Mouse (Mus musculus): ENCODE results near the gene Mphosph9. TPM values are rescaled to one million over a fixed set of nuclear protein-coding genes. Genes with fewer than 3 reads are reported as not detected.
"Not testable (repeated sequence)": the region's sequence is repeated elsewhere in the genome, so short reads cannot be mapped to it uniquely, and the experiment has no call there.

Mphosph9 gene
- polyA plus RNA-seq (2015; fragmentation: Nextera tagmentation; extraction: Ambion mirVana) = 4.9 and 5.0 TPM in 2 replicates

DNA sequence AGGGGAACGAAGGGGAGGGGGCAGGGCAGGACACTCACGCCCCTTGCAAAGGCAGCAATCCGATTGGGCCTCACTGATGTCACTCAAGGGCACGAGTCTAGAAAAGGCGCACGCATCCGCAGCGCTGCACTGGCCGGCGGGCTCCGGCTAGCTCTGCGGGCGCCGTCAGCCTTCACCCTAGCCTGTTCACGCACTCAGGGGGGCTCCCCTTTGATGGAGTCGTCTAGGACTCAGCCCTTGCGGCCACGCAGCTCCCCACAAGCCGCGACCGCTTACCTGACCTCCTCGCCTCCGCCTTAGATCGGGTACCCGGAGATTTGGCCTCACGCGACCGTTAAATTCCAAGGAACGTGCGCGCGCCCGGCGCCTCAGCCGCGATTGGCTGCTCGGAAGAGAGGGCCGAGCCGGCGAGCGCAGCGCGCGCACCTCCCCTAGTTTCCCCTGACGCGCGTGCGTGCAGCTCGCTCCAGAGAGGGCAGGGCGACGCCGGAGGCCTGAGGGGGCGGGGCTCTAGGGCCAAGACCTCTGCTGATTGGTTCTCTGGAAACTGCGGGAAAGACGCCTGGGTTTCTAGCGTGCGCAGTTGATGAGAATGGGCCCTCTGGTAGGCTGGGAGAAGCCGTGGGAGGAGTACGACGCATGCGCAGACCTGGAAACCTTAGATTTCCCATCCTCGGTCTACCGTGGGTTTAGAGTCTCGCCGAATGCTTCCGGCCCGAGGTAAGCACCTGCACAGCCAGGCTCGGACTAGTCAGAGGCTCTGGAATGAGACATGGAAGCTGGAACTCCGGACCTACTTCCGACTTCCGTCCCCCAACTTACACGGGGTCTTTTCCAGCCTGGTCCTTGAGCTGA lies at the start of gene Mphosph9, which contains the start of gene 2810006K23Rik:
TSS of gene Mphosph9 (minus strand) at position 463 of the 855 bp plus-strand sequence.
TSS of gene 2810006K23Rik (plus strand) at position 580 of the 855 bp plus-strand sequence.
- Histone ChIP-seq H3K27me3 (no peaks in the 10 kb centered on the region), H3K4me3 (replicated peaks) (peak within 1 kb of the TSS; percentile 80), H3K27ac (replicated peaks) (peak within 1 kb of the TSS; percentile 93), H3K9ac (peak within 1 kb of the TSS; percentile 73), H3K36me3 (replicated peaks) (peaks cover 19% of the 10 kb centered on the region), H3K4me1 (replicated peaks) (peaks cover 23% of the 10 kb centered on the region), H3K4me2 (peak within 1 kb of the TSS; percentile 89), H3K9me3 (replicated peaks) (no peaks in the 10 kb centered on the region)
- ATAC-seq (ENCODE audit: insufficient read depth) = peak; percentile 97
- under 1% methylated on average over 72 of the region's 72 CpGs for WGBS (ENCODE audit: insufficient replicate concordance)

DNA sequence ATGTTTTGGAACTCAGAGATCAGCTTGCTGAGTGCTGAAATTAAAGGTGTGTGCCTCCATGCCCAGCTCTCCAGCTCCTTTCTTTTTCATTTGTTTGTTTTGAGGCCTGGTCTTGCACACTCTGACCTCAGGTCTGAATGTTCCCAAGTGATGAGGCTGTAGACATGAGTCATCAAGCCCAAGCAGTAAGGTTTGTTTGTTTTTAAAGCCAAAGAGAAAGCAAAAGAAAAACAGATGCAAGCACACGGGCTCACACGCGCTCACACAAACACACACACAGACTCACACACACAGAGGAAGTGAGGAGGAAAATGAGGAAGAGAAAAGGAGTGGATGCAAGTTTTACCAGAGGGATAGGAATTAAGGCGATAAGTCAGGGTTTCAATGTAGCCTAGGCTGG lies 49.4 kb upstream of the Mphosph9 start:
- no peak overlapping the region for H3K4me2 ChIP-seq
- no peaks in the 10 kb centered on the region for H3K27me3 ChIP-seq
- H3K9me3 ChIP-seq (replicated peaks) = no peaks in the 10 kb centered on the region
- no peak overlapping the region for H3K9ac ChIP-seq
- H3K36me3 ChIP-seq (replicated peaks) = peaks cover 94% of the 10 kb centered on the region
- no peak for ATAC-seq (ENCODE audit: insufficient read depth)
- H3K4me1 ChIP-seq (replicated peaks) = no peaks in the 10 kb centered on the region
- no peak overlapping the region for H3K27ac ChIP-seq (replicated peaks)
- 76% methylated on average over 4 of the region's 4 CpGs for WGBS (ENCODE audit: insufficient replicate concordance)
- no peak overlapping the region for H3K4me3 ChIP-seq (replicated peaks)

DNA sequence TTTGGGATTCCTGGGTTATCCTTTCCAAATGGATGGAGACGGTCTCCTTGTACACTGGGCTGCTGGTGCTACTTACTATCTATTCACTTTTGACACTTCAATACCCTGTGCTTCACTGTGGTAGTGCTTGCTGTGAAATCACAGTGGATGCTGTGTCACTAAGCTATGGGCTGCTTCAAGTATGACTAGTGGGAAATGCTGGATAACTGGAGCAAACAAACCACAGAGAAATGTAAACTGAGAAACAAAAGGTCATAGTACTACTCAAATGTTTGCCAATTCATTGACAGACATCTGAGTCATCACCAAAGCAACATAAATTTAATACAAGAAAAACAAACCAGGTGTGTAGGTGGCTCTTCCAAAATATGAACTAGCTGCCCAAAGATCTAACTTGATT lies 48.6 kb upstream of the Mphosph9 start:
- Histone ChIP-seq H3K27me3 (no peaks in the 10 kb centered on the region), H3K4me2 (no peak overlapping the region), H3K4me1 (replicated peaks) (no peaks in the 10 kb centered on the region), H3K4me3 (replicated peaks) (no peak overlapping the region), H3K36me3 (replicated peaks) (peaks cover 94% of the 10 kb centered on the region), H3K27ac (replicated peaks) (no peak overlapping the region), H3K9me3 (replicated peaks) (no peaks in the 10 kb centered on the region), H3K9ac (no peak overlapping the region)
- ATAC-seq (ENCODE audit: insufficient read depth) = no peak
- 81% methylated on average over 1 of the region's 1 CpGs for WGBS (ENCODE audit: insufficient replicate concordance)

DNA sequence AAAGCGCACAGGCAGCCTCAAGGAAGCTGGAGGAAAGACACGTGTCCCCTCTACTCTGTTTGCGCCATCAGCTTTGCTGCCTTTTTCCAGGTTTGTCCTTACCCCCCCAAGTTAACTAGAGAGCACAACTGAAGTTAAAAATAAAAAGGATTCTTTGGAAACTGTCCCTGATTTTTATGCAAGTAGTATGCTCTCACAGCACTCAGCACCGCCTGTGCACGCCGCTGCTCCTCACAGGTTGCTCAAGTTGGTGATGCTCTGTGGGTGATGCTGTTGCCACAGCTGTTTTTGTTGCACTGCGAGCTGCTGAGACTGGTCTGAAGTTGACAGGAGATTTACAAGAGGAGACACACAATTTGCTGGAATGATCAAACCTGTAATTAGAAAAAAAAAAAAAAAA lies 46.5 kb upstream of the Mphosph9 start:
- WGBS (ENCODE audit: insufficient replicate concordance) = 86% methylated on average over 7 of the region's 7 CpGs
- H3K9me3 ChIP-seq (replicated peaks) = no peaks in the 10 kb centered on the region

DNA sequence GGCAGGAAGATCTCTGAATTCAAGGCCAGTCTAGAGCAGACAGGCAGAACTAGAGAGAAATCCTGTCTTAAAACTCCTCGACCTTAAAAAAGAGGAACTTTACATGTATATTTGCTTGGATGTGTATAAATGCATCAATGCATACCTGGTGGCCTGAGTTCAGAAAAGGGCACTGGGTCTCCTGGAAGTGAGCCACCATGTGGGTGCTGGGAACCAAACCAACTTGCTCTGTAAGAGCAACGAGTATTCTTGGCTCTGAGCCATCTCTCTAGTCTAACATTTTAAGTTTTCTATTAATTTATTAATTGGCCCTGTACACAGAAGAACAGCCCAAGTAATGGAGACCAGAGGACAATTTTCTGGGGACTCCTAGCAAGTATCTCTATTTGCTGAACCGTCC lies 38.9 kb upstream of the Mphosph9 start:
- no peak overlapping the region for H3K9ac ChIP-seq
- H3K36me3 ChIP-seq (replicated peaks) = peaks cover 37% of the 10 kb centered on the region
- WGBS (ENCODE audit: insufficient replicate concordance) = 49% methylated on average over 3 of the region's 3 CpGs
- no peak overlapping the region for H3K4me3 ChIP-seq (replicated peaks)
- no peak overlapping the region for H3K4me2 ChIP-seq
- H3K9me3 ChIP-seq (replicated peaks) = no peaks in the 10 kb centered on the region
- H3K27me3 ChIP-seq = no peaks in the 10 kb centered on the region
- H3K27ac ChIP-seq (replicated peaks) = no peak overlapping the region
- ATAC-seq (ENCODE audit: insufficient read depth) = no peak
- no peaks in the 10 kb centered on the region for H3K4me1 ChIP-seq (replicated peaks)

More for the DNA sequence above, 46.5 kb upstream of the Mphosph9 start:
- H3K36me3 ChIP-seq (replicated peaks) = peaks cover 94% of the 10 kb centered on the region
- ATAC-seq (ENCODE audit: insufficient read depth) = no peak
- no peak overlapping the region for H3K27ac ChIP-seq (replicated peaks)
- no peaks in the 10 kb centered on the region for H3K4me1 ChIP-seq (replicated peaks)
- no peak overlapping the region for H3K9ac ChIP-seq
- H3K4me2 ChIP-seq = no peak overlapping the region
- no peak overlapping the region for H3K4me3 ChIP-seq (replicated peaks)
- H3K27me3 ChIP-seq = no peaks in the 10 kb centered on the region

DNA sequence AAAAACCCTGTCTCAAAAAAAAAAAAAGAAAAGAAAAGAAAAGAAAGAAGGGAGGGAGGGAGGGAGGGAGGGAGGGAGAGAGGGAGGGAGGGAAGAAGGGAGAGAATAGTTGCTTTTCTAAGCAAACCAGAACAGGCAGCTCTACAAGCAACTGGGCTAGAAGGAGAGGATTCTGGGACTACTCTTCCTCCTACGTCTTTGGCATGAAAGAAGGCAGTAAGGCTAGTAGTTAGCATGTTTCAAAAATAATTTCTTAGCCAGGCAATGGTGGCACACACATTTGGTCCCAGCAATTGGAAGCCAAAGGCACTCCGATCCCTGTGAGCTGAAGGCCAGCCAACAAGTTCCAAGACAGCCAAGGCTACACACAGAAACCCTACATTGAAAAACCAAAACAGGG lies 38.0 kb upstream of the Mphosph9 start:
- WGBS (ENCODE audit: insufficient replicate concordance) = 81% methylated on average over 2 of the region's 2 CpGs
- no peaks in the 10 kb centered on the region for H3K4me1 ChIP-seq (replicated peaks)

DNA sequence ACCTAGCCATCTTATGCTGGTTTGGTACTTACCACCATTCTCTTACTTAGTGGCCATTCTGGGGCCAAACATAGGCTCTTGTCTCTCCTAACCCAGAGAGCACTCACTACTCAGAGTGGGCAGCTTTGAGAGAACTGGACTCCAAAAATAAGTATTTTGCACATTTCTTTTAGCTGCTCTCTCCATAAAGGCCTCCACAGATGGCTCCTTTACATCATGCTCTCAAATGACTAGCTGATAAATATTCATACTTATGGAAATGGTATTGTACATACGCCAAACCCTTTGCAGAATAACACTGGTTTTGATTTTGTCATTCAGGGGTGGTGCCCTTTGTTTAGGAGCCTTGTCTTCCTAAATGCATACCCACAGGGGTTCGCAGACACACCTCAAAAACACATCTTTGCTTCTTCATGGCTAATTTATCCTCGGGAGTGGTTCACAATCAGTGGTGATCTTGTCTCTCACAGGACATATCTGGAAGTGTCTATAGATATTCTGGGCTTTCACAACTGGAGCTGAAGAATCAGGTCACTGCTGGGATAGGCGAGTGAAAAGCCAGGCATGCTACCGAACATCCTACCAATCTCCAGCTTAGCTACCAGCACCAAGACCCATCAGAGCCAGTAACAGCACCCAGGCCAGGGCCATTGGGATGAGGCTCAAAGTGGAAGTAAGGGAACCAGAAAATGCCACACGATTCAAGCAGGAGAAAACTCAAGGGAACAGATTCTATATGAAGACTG lies 36.6 kb upstream of the Mphosph9 start:
- Histone ChIP-seq H3K36me3 (replicated peaks) (peaks cover 13% of the 10 kb centered on the region), H3K4me1 (replicated peaks) (no peaks in the 10 kb centered on the region), H3K4me2 (no peak overlapping the region), H3K27me3 (no peaks in the 10 kb centered on the region), H3K9ac (no peak overlapping the region), H3K27ac (replicated peaks) (no peak overlapping the region), H3K9me3 (replicated peaks) (no peaks in the 10 kb centered on the region), H3K4me3 (replicated peaks) (no peak overlapping the region)
- WGBS (ENCODE audit: insufficient replicate concordance) = 74% methylated on average over 6 of the region's 6 CpGs
- no peak for ATAC-seq (ENCODE audit: insufficient read depth)

More for the DNA sequence above, 38.0 kb upstream of the Mphosph9 start:
- Histone ChIP-seq H3K4me2 (no peak overlapping the region), H3K27me3 (no peaks in the 10 kb centered on the region), H3K27ac (replicated peaks) (no peak overlapping the region), H3K36me3 (replicated peaks) (peaks cover 27% of the 10 kb centered on the region), H3K9ac (no peak overlapping the region), H3K4me3 (replicated peaks) (no peak overlapping the region), H3K9me3 (replicated peaks) (no peaks in the 10 kb centered on the region)
- ATAC-seq (ENCODE audit: insufficient read depth) = no peak

DNA sequence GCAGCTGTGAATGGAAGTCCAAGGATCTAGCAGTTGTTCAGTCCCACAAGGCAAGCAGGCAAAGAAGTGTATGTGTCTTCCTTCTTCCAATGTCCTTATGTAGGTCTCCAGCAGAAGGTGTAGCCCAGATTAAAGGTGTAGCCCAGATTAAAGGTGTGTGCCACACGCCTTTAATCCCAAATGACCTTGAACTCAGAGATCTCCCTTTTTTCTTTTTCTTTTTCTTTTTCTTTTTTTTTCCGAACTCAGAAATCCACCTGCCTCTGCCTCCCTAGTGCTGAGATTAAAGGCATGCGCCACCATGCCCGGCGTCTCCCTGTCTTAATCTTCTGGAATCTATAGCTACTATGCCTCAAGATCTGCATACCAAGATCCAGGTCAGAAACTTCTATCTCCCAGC lies 35.2 kb upstream of the Mphosph9 start, which contains the start of gene Cdk2ap1:
TSS of gene Cdk2ap1 (minus strand) at position 101 of the 400 bp plus-strand sequence.
- not testable (repeated sequence) for H3K27me3 ChIP-seq; ATAC-seq (ENCODE audit: insufficient read depth); H3K9me3 ChIP-seq (replicated peaks); H3K4me2 ChIP-seq; H3K36me3 ChIP-seq (replicated peaks); H3K4me3 ChIP-seq (replicated peaks); H3K27ac ChIP-seq (replicated peaks); H3K9ac ChIP-seq; H3K4me1 ChIP-seq (replicated peaks)
- 71% methylated on average over 5 of the region's 5 CpGs for WGBS (ENCODE audit: insufficient replicate concordance)

DNA sequence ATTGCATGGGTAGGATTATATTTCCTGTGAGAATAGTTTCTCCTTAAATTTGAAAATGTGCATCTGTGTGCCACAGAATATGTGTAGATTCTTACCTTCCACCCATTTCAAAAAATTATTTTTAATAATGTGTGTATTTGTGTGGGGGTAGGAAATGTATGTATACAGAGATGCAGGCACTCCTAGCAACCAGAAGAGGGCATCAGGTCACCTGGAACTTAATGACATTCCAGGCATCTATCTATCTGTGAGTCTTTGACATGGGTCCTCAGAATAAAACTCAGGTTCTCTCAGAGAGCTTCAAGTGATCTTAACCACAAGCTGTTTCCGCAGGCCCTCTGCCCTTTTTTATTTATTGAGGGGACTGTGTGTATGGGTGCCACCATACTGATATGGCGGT lies 31.9 kb upstream of the Mphosph9 start:
- no peak overlapping the region for H3K9ac ChIP-seq
- 71% methylated on average over 2 of the region's 2 CpGs for WGBS (ENCODE audit: insufficient replicate concordance)
- H3K4me3 ChIP-seq (replicated peaks) = no peak overlapping the region
- H3K4me2 ChIP-seq = no peak overlapping the region
- H3K4me1 ChIP-seq (replicated peaks) = peaks cover 7% of the 10 kb centered on the region
- no peak overlapping the region for H3K27ac ChIP-seq (replicated peaks)
- no peaks in the 10 kb centered on the region for H3K9me3 ChIP-seq (replicated peaks)
- ATAC-seq (ENCODE audit: insufficient read depth) = no peak
- H3K36me3 ChIP-seq (replicated peaks) = no peaks in the 10 kb centered on the region
- no peaks in the 10 kb centered on the region for H3K27me3 ChIP-seq

DNA sequence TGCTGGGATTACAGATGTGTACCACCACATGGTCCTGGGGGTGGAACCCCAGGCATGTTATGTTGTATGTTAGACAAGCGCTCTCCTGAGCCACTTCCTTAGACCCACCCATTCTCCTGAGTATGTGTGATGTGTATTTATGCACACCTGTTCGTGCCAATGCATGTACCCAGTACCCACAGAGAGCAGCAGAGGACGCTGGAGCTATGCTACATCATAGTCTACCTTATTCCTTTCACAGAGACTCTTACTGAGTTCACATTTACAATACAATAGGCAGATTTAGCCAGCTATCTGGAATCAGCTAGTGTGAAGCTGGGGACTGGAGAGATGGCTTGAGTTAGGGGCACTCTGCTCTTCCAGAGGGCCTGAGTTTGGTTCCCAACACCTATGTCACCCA lies 28.9 kb upstream of the Mphosph9 start:
- ATAC-seq (ENCODE audit: insufficient read depth) = no peak
- WGBS (ENCODE audit: insufficient replicate concordance) = 54% methylated on average over 3 of the region's 3 CpGs
- Histone ChIP-seq H3K4me1 (replicated peaks) (peaks cover 27% of the 10 kb centered on the region), H3K36me3 (replicated peaks) (no peaks in the 10 kb centered on the region), H3K9ac (no peak overlapping the region), H3K9me3 (replicated peaks) (no peaks in the 10 kb centered on the region), H3K27me3 (no peaks in the 10 kb centered on the region), H3K27ac (replicated peaks) (no peak overlapping the region), H3K4me3 (replicated peaks) (no peak overlapping the region), H3K4me2 (no peak overlapping the region)

DNA sequence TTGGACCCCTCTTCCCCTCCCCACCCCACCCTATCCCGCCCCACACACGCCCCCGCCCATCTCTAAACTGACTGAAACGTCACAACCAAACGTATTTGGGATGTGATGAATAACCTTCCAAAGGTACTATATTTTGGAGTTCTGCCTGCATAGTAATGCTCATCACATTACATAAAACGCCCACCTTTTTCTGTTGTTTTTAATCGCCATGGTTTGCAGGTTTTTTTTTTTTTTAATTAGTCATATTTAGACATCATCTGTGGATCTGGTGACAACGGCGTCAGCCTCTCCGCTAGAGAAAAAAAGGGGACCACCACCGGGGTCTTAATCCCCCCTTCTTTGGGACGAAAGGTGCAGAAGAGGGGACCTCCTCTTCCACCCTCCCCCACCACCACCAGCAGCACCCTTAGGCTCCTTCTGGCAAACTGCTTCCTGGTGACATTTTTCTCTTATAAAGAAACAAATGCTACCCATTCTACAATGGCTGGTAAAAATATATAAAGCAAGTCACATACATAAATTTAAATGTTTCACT lies 27.7 kb upstream of the Mphosph9 start:
- Histone ChIP-seq H3K9me3 (replicated peaks) (no peaks in the 10 kb centered on the region), H3K4me1 (replicated peaks) (peaks cover 39% of the 10 kb centered on the region), H3K27ac (replicated peaks) (no peak overlapping the region), H3K36me3 (replicated peaks) (no peaks in the 10 kb centered on the region), H3K4me3 (replicated peaks) (peak overlapping the region; percentile 91), H3K4me2 (peak overlapping the region; percentile 95), H3K27me3 (no peaks in the 10 kb centered on the region), H3K9ac (peak overlapping the region; percentile 92; the same call in 1 of the 2 replicates)
- 6% methylated on average over 12 of the region's 12 CpGs for WGBS (ENCODE audit: insufficient replicate concordance)
- ATAC-seq (ENCODE audit: insufficient read depth) = no peak
